Mouse (Mus musculus) CD4-positive, CD25-positive, alpha-beta regulatory T cell, adult 2 months (primary cell): Measurements from ENCODE around the gene Wdr25.
A peak's percentile ranks its signal among the peaks of the same experiment; 100 is the strongest.

Experiments
- DNase-seq: peaks from one replicate; pipeline ENCODE4 v3.0.0-alpha.2; 2012; ENCODE audit warnings: low read depth, low spot score

The Wdr25 gene

DNA sequence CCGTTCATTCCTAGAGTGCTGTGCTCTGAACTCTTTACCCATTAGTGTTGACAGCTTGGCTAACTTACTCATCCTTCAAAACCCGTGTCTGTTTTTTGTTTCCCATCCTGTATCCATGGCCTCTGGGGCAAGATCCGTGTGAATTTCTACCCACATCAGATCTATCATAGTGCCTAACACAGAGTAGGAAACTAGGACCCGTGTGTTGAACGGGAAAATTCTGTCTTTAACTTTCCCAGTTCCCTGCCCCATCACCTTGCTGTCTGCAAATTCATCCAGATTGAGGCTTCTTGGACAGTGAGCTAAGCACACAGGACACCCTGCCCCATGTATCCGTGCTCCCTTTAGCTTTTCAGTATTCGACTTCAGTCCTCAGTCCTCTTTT is 993 bp downstream of the Wdr25 start:
- DNase-seq, result no peak

DNA sequence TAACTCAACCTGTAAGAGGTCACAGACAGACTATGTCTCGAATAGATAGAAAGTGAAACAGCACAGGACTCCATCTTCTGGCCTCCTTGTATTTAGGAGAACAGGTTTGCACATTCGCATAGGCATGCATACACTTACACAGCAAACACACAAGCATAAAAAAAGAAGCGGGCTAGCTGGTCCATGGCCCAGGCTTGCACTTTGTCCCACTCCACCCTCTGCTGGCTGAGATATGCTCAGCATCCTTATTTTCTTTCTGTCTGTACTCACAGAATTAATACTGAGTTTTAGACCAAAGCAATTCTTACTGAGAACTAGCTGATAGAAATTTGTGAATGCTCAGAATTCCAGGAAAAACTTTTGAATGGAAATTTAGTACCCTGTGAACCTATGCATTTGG is 2.6 kb downstream of the Wdr25 start:
- DNase-seq, result peak; percentile 50

DNA sequence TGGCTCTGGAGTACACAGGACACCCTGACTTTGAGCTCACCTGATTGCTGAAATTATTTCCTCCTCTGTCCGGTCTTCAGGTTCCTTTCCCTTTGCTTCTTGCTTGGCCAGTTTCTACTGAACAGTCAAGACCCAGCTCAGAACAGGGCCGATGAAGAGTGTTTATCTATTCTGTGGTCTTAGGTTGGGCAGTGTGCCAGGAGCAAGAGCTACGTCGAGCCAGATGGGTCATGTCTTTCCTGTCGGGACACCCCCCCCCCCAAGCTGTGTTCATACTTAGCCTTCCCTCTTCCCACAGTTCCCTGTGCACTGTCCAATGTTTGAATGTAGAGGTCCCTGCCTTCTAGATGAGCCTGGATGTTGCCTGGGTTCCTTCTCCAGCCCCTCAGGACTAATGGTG is 7.9 kb downstream of the Wdr25 start:
- no peak for DNase-seq

DNA sequence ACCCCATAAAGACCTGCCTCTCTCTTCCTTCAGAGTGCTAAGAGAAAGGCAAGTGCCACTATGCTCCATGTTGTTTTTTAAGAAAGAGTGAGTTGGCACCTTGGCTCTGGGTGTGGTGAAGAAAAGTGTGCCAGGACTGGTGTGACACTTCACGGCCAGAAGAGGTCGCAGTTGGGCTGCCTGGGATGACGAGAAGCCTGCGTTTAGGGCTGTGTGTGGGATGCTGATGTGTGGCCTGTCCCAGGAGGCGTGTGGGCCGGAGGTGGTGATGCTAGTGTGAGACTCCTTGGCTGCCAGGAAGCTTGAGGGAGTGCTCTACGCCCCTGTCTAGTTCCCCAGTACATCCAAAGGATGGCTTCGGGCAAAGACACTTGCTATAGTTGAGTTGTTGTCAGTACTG is 9.5 kb downstream of the Wdr25 start:
- peak; percentile 78 for DNase-seq

DNA sequence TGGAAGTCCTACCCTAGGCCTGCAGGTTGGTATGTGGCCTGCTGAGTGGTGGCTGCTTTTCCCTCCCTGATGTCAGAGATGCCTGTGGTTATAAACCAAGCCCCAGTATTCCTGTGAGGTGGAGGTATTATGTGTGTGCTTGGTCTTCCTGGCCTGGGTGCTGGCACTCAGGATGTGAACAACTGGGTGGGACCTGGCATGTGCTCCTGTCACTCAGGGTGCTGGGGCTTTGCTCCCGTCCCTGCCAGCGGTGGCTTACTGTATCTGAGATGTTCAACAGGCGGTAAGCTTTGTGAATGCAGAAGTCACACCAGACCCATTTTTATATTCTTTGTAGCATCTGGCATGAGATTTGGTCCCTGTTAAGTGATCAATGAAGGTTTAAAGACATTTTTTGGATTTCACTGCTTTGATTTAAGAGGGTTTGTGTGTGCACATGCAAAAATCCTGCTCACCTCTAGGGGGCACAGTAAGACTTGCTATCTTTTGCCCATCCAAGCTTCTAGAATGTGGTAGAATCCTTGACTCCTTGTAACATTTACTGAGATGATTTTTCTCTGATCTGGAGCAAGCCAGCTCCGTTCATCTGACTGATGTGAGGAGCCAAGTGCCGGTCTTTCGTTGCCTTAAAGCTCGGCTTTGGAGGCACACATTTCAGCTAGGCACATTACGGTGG is 10.3 kb downstream of the Wdr25 start:
- peak; percentile 51 for DNase-seq

DNA sequence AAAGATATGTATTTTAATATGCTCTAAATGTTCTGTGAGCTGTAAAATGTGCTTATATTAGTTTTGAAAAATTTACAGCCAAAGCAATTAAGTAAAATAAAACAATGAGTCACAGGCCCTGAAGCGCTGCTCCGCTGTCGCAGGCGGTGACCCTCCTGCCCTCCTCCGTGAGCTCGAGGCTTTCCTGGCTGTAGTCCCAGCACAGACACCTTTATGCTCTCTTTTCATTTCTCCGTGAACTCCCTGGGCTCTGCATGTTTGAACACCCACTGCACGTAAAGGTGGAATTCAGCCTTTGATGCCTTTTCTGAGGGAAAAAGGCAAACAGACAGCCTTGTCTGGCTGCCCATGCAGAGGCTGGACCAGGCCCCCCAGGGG is 10.8 kb downstream of the Wdr25 start:
- no peak for DNase-seq

DNA sequence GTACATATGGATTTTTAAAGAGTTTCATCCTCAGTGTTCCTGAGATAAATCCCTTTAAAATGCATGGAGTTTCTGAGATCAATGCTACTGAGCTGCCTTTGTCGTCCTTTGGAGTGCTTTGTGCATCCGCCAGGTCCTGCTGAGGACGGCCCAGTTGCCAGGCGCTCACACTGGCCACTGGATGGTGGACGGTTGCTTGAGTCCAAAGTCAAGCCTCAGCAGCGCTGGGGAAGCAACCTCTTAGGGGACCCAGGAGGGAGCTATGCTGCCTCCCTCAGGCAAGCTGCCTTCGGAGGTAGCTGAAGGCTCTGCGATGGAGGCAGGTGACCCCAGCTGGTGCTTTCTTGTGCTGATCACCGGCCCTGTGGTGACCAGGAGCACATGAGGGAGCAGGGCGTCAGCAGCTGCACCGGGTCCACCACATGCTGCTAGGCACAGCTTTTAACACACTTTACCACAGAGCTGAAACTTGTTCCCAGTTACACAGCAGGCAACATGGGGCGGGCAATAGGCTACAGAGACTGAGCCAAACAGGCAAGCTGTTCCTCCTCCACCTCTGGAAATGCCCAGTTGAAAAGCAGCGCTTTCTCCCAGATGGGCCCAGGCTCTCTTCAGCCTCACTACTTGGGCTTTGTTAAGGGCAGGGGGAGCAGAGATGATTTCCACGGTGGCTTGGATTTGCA is 12.3 kb downstream of the Wdr25 start:
- DNase-seq, result no peak

DNA sequence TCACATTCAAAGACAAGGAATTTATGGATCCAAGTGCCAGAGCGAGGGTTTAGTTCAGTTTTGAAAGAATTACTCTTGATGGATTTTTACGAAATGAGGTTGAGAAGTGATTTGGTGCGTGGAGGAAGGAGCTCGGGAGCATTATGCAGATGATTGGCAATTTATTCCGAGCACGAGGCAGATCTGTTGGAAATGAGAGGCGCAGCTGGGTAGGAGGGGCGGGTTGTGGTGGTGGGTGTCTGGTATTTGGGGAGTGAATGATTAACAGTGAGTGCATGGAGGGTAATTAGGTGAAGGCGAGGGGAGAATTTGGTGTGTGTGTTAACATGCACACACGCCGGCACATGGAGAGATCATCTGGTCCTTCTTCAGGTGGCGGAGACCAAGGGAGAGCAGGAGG is 13.0 kb downstream of the Wdr25 start:
- no peak for DNase-seq

DNA sequence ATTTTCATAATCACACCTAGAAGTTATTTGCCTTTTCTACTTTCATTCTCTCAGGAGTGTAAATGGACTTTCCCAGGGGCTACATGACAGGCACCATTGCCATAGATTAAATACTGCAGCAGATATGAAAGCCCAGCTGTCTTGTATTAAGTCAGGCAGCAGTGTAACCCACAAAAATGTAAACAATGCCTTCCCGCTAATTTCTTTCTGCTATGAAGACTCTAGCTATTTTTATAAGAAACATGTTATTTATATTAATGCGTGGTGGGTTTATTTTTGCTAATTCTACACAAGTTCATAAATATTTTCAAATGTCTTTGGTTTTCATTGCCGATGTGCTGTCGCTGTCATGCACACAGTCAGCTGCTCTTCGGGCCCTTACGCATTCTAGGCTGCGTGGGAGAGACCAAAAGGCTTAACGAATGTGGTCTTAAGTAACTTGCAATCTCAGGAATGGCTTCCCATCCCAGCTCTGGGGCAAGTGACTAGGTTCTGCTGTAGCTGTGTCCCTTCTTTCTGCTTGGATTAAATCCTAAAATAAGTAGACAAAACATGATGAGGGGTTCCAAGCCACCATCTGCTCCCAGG is 16.5 kb downstream of the Wdr25 start:
- no peak for DNase-seq

DNA sequence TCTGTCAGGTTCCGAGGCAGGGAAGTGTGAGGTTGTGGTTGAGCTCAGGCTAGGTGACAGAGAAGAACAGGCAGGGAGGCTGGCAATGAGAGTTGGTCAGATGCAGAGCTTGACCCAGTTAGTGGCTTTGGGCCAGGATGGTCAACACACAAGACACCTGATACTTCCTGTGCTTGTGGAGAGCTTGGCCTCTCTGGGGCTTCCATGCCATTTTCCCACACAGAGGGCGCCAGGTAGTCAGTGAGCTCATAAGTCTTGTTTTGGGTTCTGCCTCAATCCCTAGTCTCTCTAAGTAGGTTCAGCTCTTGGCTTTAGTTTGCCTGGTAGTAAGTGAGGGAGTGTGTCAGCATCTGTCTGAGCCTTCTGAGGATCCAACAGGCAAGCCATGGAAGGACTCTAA is 19.0 kb downstream of the Wdr25 start:
- no peak for DNase-seq

DNA sequence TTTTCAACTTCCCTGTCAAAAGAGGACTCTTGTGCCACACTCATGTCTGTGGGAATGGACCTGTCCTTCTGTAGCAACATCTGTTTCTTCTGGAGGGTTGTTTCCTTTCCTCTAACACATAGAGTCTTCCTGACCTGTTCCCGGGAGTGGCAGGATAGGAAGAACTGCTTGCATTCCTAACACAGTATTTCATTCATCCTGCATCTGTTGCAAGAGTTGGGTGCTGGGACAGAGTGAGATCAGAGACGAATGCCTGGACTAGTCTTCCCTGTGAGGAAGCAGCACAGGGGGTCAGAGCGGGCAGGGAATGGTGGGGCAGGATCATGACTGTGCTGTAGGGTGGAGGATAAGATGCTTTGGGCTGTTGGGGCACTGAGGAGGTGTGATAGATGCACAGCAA is 20.8 kb downstream of the Wdr25 start:
- no peak for DNase-seq

DNA sequence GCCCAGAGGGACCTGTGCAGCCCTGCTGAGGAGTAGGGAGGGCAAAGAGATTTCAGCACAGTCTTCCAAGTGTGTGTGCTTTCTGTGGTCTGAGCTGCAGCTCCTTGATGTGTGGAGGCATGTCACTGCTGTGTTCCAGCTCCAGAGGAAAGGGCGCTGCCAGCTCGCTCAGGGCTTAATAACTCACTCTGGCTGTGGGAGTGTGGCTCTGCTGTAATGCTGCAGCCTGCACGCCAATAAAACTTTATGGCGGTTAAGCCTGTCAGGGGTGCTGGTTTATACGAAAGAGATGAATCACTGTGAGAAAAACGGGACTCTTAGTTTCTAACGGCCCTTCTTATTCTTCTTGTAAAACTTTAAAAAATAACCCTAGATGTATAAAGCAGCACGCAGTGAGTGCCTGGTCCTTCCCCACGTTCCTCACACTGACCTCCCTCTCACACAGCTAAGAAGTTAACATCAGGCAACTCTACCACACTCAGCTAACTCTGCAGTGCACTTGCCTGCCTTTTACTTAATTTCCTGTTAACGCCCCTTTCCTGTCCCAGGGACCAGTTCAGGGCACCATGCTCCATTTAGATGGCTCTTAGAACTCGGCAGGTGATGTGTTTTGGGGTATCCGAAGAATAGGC is 21.4 kb downstream of the Wdr25 start:
- DNase-seq, result no peak

DNA sequence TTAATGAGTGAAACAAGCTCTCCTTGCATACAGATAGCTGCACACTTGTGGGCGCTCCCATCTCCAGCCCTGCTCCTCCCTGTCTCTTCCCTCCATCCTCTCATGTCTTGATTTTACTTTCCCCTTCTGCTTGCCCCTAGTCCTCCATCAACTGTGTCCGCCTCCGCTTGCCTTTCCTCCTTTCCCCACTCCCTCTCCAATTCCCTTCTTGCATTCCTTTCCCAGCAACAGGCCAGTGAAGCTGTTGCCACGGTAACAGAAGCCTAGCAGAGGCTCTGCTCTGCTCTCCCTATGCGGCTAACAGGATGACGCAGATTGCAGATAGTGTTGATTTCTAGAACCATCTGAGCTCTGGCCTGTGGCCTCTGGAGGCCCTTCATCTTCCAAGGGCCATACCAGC is 22.5 kb downstream of the Wdr25 start:
- DNase-seq, result no peak

DNA sequence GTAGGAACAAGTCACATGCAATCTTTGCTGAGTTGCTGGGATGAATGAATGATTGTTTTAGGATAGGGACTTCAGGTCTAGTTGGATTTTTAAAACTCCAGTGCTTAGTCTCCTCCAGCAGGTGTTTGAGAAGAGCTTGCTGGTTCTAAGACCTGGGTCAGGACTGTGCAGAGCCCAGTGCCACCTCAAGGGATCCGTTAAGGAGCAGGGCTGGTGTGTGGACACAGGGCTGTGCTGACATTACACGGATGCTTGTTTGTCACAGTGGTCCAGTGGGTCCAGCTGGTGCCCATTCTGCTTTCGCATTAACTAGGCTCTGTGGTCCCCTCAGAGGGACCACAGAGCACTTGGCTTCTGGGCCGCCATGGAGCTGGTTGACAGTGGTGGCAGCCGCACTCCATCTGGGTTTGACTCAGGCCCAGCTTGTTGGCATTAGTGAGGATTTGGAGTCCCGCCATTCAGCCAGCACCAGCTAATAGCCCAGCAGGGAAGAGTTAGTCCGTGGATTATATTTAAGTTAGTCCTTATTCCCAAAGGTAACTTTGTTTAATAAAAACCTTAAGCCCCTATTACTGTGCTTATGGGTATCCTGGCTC is 23.1 kb downstream of the Wdr25 start:
- DNase-seq, result no peak

DNA sequence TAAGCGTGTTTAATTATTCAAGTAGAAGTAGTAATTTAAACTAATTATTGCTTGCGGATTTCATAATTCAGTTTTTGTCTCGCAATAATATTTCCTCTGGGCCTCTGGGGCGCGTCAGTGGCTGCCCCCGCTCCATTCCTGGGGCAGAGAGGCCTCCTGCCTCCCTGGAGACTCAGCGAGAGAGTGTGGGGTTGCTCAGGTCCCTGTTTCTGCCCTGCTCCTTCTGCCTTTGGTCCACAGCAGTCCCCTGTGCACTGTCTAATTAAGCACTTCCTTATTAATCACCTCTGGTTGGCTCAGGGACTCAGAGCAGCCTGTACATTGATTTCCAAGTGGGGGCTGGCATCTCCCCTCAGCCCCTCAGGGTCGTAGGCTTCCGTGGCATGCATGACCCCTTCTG is 24.1 kb downstream of the Wdr25 start:
- DNase-seq, result no peak

DNA sequence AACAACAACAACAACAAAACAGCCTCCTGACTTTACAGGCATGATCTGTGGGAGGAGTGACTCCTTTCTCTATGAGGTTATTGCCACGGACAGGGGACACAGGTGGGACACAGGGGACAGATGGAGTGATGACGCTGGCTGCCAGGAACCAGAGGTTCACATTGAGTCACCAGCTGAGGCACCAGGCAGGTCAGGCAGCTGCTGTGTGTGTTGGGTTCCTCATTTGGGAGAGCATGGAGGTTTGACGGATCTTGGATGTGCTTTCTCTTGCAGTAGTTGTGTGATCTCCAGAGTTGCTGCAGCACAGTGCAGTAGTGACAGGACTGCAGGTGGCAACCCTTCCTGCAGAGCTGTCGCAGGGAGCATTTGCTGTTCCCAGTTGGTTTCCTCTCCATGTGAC is 25.3 kb downstream of the Wdr25 start:
- no peak for DNase-seq

DNA sequence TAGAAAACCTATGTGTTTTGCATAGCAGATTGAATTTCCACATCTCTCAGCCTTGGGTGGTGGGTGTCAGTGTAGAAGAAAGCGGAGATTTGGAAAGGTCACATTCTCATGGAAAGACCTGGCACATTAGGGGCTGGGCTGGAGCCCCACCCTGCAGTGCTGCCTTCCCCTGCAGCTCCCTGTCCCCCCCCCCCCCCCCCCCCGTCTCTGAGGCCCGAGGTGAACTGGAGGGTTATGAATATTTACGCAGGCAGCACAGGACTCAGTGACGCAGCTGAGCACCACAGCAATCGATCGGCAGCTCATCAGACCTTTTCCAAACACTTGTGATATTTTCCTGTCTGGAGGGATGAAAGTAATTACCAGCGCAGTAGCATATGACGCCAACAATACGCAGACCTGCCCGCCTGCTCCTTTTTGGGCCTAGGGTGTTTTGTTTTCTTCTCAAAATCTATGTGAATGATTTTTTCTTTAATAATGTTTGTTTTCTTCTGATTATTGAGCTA is 33.2 kb downstream of the Wdr25 start:
- no peak for DNase-seq

DNA sequence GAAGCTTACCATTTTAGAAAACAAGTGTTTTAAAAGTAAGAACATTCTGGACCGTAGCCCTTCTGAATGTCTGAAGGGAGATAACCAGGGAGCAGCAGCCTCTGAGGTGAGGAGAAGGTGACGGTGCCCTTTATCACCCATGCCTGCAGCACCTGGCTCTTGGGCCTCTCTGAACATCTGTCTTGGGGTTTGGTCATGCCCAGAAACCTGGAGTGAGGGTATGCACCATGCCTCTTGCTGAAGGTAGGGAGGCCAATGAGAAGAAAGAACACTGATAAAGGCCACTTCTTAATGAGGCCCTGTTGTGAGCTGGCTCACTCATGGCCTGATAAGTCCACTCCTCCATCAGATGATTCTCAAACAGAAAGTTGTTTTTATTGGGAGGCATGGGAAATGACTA is 34.8 kb downstream of the Wdr25 start:
- DNase-seq, result no peak

DNA sequence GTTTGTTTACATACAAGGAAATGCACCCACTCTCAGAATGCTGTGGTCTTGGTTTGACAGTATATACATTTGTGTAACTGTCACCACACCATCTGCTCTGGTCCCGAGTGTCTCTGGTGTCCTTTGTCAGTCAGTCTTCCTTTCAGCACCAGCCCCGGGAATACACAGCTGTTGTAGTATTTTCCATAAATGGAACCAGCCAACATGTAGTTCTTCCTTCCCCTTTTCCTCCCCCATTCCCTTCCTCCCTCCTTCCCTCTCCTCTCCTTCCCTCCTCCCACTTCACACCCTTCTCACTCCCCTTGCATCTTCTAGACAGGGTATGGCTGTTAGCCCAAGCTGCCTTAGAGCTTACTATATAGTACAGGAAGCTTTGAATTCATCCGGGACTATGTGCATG is 36.0 kb downstream of the Wdr25 start:
- no peak for DNase-seq

DNA sequence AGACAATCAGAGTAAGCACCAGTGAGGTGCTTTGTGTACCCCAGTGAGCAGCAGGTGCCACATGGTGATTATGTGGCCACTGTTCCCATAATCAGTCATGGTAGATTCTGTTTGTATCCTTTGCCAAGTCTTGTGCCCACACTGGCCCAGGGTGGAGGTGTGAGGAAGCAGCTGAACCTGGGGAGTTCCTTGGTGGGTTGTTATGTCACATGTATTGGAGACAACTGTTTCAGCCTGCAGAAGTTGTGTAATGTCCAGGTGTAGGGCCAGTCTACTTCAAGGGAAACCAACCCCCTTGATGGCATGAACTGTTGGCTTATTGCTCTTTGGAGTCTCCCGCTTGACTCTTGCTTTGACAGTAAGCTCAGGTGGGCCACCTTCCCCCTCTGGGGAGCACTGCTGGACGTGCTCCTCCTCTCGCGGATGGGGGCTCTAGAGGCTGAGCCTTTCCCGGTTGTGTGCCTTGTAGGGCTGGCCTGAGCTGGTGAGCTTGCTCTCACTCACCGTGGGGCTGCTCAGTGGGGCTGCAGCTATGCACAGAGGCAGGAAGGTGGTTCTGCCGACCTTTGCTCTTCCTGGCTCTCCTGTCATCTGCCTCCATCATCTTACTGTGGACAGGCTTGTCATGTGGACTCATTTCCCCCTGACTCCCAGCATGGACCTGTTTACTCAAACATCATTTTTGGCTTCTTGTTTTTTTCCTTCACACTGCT is 38.1 kb downstream of the Wdr25 start:
- no peak for DNase-seq

DNA sequence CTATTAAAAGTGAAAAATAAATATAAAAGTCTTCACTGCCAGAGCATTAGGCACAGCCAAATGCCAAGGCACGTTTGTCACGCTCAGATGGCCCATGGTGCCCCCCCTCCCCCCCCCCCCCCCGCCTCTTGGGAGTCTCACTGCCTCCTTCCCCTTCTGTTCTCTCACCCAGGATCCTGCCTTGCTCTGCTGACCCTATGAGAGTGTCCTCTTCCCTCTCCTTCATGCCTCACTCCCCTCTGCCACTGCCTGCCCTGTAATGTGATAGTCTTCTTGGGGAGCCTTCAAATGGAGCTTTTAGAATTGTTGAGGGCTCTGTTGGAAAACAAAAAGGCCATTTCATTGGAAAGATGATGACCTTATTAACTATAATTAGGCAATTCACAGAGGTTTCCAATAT is 38.7 kb downstream of the Wdr25 start:
- DNase-seq, result no peak

DNA sequence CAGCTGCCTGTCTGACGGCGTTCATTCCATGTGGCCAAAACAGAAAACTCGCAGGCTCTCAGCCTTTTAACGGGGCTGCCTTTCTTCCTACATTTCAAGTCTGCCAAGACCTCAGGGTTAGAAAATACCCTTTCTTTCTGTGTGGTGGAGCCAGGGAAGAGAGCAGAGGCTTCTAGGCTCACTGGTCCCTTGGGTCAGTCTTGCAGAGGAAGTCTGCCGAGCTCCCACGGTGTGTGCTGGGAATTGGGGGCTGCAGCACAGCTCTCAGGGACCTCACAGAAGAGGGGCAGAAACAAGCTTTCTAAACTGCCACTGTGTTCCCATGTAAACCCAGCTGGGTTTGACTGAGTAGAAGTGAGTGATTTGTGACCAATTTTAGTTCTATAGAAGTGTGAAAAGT is 40.8 kb downstream of the Wdr25 start:
- no peak for DNase-seq
